Mouse (Mus musculus) heart, postnatal 25 days (tissue): ENCODE data around the gene Camk1d. TPM values are rescaled to one million over a fixed set of nuclear protein-coding genes. Genes with fewer than 3 reads are reported as not detected.
"Not testable (repeated sequence)": the region's sequence is repeated elsewhere in the genome, so short reads cannot be mapped to it uniquely, and the experiment has no call there.

Source experiments
- DNase-seq: peaks from one replicate; pipeline ENCODE4 v3.0.0; 2022; ENCODE audit warnings: low spot score
- intact Hi-C: fragments of 180-260 bp; cut with DNase I; formaldehyde crosslinking; loops from one replicate; pipeline ENCODE4 v1.15.1; 2025
- total RNA-seq, 2 experiments: library from RNA; stranded (reverse); gene quantifications; 2 replicates each; pipeline ENCODE4 v1.2.3; 2021

Gene Camk1d
- total RNA-seq, 2 experiments from 2014 or later, result 4.6 to 5.3 TPM

DNA sequence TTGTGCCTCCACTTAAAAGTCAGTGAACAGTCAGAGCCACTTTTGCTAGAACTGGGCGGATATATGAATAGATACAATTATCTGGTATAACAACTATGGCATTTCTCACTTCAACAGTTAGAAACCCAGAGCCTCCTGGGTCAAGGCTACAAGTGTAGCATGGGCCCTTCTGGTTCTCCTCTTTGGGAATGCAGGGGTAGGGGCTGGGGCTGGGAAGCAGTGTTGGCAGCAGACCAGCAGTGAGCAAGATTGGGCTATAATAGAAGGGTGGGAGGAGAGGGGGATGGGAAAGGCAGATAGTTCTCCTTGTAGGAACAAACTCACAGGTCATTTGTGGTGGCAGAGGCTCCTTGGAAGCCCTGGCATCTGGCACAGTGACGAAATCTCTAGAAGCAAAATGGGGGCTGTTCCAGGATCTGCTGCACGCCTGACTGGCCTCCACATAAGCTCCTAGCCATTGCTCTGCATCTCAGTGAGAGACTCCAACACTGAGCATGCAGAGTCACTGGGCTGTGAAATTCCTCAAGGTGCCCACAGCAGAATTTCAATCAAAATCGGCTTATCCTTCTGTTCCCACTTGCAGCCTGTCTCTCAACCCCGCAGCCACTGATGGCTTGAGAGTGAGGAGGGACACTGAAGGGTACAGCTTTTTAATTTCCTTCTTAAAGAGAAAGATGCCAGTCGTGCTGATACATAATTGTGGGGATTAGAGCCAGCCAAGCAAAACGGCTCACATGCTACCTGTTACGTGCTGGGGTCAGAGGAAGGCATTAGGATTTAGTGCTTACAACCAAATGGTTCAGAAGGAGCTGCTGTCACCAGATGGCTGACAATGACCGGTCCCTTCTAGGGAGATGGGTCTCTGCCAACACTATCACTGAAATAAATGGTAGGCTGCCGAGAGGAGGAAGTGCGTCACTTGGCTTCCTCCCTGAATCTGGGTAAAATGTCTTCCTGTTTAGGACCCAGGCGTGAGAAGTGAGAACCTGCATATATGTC lies 332.3 kb downstream of the Camk1d start:
- DNase-seq, result no peak

DNA sequence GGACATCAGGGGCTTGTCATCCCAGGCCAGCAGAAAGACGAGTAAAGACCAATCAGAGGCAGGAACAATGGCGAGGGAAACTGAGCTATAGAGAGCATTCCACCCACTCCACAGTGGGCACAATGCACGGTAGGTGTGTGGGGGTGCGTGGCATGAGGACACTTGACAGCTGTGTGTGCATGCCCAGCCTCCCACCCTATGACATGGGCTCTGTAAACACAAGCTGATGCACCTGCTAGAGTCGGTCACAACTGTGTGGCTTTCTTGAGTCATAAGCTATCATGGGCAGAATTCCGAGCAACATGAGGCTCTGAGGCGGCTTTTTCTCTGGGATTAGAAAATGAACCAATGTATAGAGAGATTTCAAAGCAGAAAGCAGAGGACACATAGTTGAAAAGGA lies 333.3 kb downstream of the Camk1d start:
- intact Hi-C loops, result no loop called here
- DNase-seq, result no peak

More for the DNA sequence above, 332.3 kb downstream of the Camk1d start:
- intact Hi-C loops, result no loop called here

DNA sequence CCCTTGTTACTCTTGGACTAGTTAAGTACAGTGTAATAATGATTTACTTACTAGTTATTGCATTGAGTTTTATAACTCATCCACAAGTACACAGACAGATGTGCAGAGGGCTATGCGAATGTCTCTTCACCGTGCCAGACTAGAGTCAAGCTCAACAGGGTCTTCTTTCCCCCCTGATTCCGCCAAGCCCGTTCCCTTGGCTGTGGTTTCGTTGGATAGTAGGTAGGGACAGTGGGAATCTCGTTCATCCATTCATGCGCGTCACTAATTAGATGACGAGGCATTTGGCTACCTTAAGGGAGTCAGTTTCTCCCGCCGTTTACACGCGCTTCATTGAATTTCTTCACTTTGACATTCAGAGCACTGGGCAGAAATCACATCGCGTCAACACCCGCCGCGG lies 335.4 kb downstream of the Camk1d start:
- DNase-seq, intact Hi-C loops: not testable (repeated sequence)

DNA sequence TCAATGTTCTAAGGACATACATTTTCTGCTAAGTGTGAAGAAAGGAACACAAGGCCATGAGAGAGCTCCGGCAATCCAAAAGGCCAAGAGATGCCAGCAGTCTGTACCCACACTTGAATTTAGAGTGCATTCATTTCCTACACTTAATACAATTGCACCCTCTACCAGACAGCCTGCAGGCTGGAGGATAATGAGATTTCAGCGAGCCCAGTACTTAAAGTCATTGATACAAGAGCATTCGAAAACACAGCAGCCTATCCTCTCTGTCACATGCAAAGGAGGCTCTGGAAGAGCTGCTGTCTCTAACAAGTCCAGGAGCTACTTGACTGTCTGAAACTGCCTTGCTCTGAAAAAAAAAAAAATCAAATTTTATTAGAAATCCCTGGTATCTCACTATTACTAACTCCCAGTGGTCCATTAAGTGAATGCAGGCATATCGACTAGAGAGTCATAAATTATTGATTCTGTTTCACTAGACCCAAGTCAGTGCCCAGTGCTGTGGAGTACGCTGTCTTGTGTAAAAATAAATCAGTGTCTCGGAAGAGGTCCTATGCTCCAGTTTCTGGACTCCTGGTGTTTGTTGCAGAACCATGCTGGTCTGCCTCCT lies 336.1 kb downstream of the Camk1d start:
- no peak for DNase-seq
- intact Hi-C loops, result no loop called here

DNA sequence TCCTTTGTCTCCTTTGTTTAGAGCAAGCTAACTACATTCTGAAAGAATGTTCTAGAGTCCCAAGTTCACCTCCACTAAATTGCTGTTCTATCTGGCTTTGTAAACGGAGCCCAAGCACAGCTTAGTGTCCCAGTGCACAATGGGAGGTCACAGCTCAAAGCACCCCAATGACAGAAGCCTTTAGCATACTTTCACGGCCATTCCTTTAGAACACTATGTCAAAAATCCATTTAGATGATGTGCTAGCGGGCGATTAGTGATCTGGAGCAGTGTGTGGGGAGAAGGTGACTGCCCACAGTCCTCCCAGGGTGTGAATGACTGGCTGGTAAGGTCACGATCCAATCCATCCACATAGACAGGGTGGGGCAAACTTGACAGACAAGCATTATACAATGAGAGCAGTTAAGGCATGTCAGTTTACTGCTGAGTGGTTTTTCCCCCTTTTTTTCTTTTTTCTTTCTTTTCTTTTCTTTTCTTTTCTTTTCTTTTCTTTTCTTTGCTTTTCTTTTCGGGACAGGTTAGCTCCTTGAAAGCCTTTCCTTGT lies 341.4 kb downstream of the Camk1d start:
- DNase-seq, result no peak
- intact Hi-C loops, result no loop called here

DNA sequence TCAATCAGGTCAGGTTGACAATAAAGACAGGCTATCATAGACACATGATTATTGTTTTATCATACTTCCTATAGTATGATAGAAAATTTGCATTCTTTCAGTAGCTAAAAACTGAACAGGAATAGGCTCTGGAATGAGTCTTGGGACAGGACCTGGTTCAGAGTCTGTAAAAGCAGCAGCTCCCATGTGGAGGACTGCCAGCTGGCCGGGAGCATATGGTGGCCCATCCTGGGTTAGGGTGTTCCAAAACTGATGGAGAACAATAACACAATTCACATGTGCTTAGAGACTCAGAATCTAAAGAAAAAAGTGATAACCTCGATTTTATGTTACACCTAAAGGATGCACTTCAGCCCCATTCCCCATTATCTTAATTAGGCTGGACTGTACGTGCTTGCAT lies 343.0 kb downstream of the Camk1d start:
- intact Hi-C loops, result no loop called here

DNA sequence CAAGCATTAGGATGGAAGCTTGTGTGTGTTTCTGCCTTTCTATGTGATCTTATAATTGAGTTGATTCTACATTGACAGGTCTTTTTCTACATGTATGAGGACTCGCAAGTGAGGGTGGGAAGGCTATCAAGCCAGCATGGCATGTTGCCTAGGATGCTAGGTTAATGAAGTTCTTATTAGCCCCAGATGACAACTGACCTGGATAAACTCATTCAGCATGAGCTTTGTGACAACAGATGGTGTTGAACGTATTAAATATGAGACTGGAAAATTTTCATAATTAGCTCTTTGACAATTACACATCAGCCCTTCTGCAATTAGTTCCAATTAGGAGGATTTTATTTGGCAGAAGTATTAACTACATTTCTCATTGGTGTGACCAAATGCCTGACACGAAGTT lies 343.7 kb downstream of the Camk1d start:
- intact Hi-C loops, result no loop called here
- no peak for DNase-seq

More for the DNA sequence above, 343.0 kb downstream of the Camk1d start:
- no peak for DNase-seq

DNA sequence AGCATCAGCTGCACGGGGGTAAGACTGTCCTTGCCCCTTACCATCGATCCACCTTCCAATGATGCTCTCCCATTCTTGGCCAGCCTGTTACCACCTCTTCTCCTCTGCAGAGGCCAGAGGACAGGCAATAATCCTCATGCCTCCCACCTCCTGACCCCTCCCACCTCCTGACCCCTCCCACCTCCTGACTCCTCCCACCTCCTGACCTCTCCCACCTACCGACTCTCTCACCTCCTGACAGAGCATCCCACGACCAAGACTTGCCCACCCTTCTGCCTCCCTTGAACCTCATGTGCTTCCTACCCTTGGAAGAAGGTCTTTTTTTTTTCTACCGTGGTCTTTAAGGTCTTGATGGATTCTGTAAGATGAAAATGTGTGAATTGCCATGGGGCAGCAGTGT lies 350.5 kb downstream of the Camk1d start:
- DNase-seq, result no peak
- intact Hi-C loops, result no loop called here

DNA sequence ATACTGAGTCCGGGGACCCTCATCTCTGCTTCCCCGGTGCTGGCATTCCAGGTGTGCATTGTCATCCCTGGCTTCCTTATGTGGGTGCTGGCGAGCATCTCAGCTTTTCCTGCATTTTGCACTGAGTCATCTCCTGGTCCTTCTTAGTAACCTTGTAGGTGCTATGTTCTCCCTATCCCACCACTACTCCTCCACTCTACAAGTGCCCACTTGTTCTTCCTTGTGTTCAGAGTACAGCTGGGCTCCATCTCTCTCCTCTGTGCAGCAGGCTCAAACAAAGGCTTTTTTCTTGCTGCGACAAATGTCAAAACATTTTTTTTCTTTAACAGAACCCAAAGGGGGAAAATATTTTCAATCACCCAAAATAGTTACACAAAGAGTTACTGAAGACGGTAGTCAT lies 356.3 kb downstream of the Camk1d start:
- DNase-seq, result no peak
- intact Hi-C loops, result no loop called here

DNA sequence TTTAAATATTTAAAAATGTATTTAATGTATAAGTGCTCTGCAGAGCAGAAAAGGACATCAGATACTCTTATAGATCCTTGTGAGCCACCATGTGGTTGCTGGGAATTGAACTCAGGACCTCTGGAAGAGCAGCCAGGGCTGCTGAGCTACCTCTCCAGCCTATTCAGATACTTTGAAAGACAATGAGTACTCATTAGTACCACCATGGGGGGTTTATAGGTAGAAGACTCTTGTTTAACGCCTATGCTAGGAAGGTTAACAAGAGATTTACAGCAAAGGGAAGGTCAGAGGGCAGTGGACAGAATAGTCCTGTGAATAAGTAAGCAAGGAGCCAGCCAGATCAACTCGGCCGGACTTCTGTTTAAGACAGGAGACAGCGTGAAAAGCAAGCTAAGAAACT lies 357.3 kb downstream of the Camk1d start:
- no peak for DNase-seq
- intact Hi-C loops, result no loop called here

DNA sequence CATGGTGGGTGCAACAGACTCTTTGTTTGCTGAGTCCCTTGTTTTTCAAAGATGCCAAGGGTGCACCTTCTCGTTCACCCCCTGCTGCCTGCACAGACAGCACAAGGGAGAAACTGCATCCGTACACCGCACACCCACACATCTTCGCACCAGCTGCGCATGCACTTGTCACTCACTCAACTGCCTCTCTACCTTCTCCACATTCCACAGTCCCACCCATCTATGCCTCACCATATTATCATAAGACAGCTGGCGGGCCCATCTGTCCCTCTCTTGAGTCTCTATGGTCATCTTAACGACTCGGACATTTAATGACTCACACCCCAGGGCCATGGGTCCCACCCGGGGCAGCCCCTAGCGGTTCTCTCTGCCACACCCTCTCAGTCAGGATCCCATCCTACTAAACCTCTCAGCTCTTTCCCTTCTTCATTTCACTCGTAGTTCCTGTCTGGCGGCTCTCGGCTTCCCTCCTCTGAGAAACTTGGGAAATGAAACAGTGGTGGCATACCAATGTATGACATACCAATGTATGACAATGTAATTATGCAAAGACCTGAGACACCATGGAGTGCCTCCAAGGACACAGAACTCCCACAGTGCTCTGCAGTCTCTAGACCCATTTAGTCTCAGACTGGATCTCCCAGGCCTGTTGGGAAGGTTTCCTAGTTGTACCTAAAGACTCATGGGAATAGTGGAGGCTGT lies 361.3 kb downstream of the Camk1d start:
- intact Hi-C loops, result no loop called here
- DNase-seq, result no peak

DNA sequence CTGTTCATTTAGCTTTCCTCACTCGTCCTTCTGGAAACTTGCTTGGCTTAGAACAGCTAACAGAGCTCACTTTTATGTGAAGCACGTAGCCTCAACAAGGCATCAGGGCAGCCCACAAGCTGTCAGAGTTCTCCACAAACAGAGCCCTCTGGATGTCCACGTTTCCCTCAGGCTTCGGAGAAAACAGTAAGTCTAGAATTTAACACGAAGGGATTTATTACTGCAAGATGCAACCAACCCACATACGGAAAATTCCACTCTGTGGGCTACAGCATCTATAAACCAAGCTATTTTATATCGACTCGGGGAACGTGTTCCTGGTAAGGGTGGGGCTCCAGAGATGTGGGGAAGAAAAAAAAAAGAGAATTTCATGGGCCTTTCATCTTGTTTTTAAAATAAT lies 369.0 kb downstream of the Camk1d start:
- intact Hi-C loops, result no loop called here
- DNase-seq, result no peak

DNA sequence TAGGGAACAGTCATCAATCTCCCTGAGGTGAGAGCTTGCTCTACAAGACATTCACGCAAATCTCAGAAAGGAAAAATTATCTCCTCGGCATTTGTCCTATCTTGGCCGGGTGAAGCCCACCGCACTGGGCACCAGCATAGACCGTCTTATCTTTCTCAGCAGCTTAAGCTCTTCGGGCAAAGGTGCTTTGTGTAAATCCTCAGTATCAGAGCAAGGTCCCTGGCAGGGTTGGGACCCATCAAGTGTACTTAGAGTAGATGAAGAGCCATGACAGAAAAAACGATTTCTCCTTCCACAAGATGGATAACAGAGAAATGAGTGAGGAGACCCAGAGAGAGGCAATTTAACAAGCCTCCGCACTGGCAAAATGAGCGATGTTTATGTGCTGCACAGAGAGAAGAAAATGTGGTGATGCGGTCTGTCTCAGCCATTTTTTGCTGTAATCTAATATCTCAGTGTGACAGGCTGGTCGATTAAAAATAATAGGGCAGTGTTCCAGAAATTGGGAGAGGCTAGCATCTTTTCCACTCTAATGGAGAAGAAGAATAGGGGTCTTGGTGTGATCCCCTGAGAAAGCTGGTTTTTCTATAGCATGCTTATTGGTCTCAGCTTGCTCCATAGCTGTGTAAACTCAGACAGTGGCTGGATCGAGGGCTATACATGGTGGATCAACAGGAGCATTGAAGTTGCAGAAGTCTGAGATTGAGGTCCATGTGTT lies 386.6 kb downstream of the Camk1d start:
- intact Hi-C loops, result no loop called here
- no peak for DNase-seq

DNA sequence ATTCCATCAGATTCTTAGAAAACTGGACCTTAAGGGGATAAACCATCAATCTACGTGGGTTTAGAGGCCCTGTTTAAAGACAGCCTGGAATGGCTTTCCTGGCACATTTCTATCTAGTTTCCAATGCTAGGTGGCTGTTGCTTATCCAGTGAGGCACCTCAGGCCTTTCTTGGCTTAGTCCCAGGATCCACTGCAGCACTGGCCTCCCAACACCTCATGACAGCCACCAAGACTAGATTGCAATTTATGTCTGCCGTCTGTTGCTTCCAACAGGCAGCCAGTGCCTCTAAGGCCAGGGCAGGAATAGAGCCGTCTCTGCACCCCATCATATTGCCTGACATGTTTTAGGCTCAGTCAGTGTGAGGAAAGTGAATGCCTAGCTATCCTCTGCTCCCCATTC lies 389.5 kb downstream of the Camk1d start:
- intact Hi-C loops, result no loop called here
- DNase-seq, result no peak

DNA sequence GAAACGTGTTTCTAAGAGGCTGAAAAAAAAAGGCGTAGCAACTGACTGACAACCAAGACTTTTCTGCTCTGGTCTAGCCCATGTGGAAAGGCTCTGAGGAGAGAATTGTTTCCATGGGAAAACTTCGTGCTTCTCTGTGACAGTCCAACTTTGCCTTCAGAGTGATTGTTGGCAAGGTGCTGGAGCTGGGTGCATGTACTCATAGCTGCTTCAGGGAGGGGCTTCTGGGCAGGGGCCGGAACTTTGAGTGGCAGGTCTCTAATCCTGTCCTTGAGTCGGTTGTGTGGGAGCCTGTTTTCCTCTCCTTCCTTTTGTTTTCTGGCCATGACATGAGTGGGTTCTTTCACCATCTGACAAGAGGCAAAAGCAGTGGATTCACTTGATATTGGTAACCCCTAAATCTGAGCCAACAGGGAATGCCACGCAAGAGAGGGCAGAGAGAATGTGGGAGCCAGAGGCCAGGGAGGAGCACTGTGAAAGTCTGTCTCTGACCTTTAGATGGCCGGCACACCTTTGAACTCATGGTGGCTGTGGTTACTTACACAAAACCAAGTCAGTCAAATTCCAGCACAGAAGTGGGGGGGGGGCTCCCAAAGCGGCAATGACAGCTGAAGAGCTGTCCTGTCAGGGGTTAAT lies 392.5 kb downstream of the Camk1d start:
- intact Hi-C loops, result no loop called here
- DNase-seq, result no peak

DNA sequence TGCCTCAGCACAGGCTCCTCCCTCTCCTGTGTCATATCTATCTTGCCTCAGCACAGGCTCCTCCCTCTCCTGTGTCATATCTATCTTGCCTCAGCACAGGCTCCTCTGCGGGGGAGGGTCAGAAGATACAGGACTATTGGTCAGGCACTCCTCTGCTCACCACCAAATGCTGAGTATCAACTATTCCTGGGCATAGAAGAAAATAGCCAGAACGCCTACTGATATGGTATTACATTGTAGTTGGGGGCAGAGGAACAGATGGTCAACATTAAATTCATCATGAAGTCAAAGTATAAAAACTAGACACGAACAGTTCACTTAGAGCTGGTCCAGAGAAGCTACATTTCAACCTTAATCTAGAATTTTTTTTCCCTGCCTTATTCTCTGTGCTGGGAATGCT lies 395.2 kb downstream of the Camk1d start:
- DNase-seq, result no peak
- intact Hi-C loops, result no loop called here

DNA sequence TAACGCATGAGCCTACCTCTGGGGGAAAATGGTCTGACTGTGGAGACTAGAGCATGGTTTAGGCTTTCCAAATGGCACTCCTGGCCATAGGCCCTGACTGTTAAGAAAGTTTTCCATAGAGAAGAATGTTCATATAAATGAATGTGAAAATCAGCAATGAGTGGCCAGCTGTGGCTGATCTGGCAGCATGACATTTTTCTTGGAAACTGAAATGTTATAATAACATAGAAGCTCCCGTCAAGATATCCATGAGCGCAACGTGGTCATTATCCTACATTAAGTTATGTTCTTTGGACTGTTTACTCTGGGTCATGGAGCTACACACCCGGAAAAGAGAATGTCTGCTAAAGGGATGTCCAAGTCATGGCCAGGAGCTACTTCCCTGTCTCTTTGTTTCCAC lies 397.6 kb downstream of the Camk1d start:
- no peak for DNase-seq
- intact Hi-C loops, result no loop called here

DNA sequence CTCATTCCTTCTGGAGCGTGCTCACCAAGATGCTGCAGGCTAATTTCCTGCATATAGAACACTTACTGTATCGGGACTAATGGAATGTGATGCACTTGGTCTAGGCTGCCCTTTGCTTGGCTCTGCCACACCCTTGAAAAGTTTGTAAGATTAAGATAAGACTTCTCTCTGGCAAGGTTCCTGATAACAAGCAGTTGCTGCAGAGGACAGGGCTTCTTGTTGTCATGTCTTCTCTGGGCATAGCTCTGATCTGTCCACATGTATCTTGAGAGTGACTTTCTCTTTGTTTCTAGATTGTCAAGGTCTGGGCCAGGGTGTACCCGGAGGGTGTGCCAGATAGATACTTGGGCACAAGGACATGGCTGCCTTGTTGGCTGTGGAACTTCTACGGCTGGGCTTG lies 398.1 kb downstream of the Camk1d start:
- DNase-seq, result no peak
- intact Hi-C loops, result no loop called here

DNA sequence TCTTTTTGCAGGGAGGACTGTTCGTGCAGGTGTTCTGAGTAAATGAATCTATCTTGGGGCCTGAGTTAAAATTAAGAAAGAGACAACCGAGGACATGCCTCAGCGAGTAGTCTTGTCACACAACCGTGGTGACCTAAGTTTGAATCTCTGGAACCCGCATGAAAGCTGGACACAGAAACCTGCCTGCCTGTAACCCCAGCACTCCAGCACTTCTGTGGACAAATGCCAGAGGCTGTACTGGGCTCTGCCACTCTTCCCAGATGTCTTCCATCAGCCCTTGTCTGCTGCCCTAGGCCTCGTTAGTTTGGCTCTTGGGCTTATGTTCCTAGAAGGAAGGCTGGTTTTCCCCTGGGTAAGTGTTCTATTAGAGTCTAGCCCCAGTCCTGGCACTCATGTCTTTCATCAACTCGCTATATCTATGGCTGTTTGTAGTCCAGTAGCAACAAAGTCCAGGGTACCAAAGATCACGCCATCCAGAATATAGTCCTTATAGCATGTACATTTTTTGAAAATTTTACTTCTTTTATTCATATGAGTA lies 399.0 kb downstream of the Camk1d start:
- no peak for DNase-seq
- intact Hi-C loops, result no loop called here
